Mouse (Mus musculus) 3134 (cell line): ENCODE data around the gene Nectin2.
"Not testable (repeated sequence)": the region's sequence is repeated elsewhere in the genome, so short reads cannot be mapped to it uniquely, and the experiment has no call there.

Experiments
- DNase-seq: peaks from one replicate; pipeline ENCODE4 v3.0.0-alpha.2; 2011; ENCODE audit warnings: low spot score; ENCODE audit not compliant: insufficient read length; ENCODE audit errors: extremely low read depth

Gene Nectin2

GRCm38 (mm10) chr7:19750217-19751069 is at the start of gene Nectin2:
Nectin2 (minus strand) TSS chr7:19750483.
- peak; percentile 84 for DNase-seq

DNA sequence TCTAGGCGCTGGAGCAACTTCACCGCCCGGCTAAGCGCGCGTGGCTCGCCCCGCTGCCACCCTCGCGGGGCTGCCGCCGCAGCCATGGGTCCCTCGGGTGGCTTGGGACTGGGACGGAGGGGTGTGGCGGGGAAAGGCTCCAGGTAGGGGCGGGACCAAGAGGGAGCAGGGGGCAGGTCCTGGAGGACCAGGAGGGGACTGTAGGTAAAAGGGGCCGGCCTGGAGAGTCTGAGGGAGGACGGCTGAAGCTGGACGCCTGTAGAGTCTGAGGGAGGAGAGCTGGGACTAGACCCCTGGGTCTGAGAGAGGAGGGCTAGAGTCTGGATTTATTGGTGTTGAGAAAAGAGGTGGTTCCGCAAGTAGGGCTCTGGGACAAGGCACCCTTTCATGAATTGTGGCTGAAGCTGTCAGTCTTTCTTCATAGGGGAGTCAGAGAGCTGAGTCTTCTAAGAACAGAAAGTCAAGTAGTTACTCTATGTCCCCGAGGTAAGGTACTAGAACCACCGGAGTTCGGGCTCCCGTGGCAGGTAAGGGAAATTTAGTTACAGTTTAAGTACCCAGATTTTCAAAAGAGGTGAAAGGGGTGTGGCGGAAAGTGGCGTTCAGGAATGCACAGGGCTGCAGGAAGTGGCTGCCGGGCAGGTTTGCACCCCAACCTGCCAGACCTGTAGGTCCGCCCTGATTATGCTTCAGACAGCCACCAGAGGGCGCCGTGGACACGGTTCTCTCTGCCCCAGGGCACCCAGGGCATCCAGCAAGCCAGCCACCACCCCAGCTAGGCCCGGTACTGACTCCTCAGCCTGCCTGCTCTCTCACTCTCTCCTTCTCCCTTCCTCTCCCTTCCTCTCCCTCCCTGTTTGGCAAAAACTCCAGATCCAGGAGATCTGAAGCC is 46.7 kb upstream of the Nectin2 start, which contains the start of gene Cblc:
TSS of gene Cblc (minus strand) at position 113 of the 892 bp plus-strand sequence.
- peak; percentile 70 for DNase-seq

- no peak for DNase-seq
Observed at GRCm38 (mm10) chr7:19796254-19796653, 46.0 kb upstream of the Nectin2 start.

- DNase-seq = no peak
Observed at GRCm38 (mm10) chr7:19795236-19795635, 45.0 kb upstream of the Nectin2 start.

DNA sequence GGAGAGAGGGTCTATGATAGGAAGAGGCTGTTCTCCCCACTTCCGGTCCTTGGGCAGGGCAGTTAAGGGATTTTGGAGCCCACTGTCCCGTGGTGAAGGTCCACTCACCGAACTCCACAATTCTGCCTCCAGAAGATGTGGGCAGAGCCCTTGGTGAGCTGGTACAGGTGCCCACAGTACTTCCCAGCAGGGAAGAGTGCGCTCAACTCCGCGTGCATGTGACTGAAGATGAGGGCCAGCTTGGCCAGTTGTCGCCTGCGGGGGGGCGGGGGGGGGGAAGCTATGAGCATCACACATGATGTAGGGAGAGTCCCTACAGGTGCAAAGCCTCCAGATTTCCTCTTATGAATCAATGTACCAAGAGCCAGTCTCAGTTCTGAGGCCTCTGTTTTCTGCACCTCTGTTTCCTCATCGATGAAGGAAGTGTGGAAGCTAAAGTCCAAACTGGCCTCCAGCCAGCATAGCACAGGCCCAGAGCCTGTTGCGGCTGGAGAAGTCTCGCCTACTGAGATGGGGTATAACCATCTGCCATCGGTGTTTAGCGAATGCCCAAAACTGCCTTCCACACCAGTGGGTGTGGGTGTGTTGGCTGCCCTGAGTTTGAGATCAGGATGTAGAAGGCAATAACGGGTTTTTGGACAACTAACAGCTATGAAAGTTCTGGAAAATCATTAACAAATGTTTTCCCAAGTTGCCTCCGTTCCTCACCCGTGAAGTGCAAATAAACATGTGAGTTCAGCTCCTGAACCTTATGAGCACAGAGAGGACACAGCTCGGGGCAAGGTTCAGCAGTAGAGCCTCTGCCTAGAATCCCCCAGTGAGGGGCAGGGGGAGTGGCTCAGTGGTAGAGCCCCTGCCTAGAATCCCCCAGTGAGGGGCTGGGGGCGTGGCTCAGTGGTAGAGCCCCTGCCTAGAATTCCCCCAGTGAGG is 42.7 kb upstream of the Nectin2 start:
- no peak for DNase-seq

DNA sequence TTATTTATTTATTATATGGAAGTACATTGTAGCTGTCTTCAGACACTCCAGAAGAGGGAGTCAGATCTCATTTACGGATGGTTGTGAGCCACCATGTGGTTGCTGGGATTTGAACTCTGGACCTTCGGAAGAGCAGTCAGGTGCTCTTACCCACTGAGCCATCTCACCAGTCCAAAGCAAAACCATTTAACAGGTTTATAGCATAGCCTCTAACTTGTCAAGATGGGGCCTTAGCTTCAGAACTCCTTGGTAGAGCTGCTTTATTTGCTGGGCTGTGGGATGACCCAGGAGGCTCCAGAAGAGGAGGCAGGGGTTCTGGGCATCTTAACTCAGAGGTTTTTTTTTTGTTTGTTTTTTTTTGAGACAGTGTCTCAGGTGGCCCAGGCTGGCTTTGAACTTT is 41.2 kb upstream of the Nectin2 start:
- DNase-seq = not testable (repeated sequence)

GRCm38 (mm10) chr7:19789904-19790347 is 39.6 kb upstream of the Nectin2 start:
- peak; percentile 76 for DNase-seq

DNA sequence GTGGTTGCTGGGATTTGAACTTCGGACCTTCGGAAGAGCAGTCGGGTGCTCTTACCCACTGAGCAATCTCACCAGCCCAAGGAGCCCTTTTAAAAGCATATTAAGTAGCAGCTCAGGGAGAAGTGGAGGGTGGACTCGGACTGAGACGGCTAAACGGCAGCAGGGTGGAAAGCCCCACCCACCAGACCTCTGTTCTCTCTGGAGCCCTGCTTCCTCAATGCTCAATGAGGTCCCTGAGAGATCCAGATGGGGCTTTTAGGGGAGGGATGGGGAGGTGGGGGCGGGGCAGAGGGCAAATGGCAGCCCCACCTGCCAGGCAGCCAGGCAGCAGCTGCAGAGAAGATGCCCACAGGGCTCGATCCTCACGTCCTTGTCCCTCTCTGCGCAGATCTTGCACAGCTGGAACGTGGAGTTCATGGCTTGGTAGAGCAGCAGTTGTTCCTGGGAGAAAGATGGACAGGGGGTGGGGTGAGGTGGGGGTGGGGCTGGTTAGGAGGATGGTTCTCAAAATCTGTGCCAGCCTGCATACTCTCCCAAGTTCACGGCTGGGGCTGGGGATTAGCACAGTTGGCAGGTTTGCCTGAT is 35.7 kb upstream of the Nectin2 start:
- DNase-seq = no peak

DNA sequence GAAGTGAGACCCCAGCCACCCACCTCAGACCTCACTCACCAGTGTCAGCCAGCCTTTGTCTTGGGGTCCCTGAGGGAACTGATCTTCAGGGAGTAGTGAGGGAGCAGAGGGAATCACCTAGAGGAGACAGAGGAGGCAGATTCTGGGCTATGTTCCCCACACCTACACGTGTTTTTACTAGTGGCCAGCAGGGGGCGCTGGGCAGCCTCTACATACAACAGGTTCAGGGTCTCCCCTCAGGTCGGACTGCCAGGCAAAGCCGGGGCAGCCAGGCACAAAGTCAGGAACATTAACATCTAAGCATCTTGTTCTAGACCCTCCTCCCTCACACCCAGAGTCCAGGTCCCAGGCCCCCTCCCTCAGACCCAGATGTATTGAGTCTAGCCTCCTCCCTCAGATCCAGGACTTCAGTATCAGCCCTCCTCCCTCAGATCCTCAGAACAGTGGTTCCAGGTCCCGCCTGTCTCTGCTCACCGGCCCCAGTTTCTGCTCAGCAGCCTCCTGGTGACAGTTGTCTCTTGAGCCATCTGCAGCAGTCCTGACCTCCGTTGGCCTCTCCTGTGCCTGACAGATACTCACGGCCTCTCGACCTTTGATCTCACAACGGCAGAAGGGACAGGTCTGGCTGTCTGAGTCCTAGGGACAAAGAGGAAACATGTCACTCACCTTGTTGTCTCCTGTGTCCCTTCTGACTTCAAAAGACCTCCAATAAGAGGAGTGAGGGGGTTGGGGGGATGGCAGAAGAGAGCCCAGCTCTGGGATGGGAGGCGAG is 34.7 kb upstream of the Nectin2 start:
- no peak for DNase-seq

GRCm38 (mm10) chr7:19783630-19784029 is 33.3 kb upstream of the Nectin2 start:
- no peak for DNase-seq

- DNase-seq = no peak
Observed at GRCm38 (mm10) chr7:19782645-19783044, 32.4 kb upstream of the Nectin2 start.

GRCm38 (mm10) chr7:19781741-19782140 is 31.5 kb upstream of the Nectin2 start:
- no peak for DNase-seq

GRCm38 (mm10) chr7:19779903-19780302 is 29.6 kb upstream of the Nectin2 start:
- DNase-seq = no peak

DNA sequence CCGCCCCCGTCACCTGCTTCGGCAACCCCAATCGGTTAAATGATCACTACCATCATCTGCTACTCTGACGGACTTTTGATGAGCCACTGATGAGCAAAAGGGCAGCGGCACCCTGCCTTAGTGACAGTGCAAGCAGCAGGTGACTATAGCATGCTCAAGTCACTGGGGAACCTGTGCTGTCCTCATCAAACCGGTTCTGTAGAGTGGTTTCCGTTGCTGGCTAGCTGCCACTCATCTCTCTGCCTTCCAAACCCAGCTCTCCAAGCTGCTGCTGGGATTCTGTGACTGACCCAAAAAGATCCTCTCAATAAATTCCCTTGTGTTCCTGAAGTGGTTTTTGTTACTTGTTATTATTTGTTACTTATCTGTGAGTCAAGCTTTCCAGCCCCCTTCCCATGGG is 28.4 kb upstream of the Nectin2 start:
- no peak for DNase-seq

DNA sequence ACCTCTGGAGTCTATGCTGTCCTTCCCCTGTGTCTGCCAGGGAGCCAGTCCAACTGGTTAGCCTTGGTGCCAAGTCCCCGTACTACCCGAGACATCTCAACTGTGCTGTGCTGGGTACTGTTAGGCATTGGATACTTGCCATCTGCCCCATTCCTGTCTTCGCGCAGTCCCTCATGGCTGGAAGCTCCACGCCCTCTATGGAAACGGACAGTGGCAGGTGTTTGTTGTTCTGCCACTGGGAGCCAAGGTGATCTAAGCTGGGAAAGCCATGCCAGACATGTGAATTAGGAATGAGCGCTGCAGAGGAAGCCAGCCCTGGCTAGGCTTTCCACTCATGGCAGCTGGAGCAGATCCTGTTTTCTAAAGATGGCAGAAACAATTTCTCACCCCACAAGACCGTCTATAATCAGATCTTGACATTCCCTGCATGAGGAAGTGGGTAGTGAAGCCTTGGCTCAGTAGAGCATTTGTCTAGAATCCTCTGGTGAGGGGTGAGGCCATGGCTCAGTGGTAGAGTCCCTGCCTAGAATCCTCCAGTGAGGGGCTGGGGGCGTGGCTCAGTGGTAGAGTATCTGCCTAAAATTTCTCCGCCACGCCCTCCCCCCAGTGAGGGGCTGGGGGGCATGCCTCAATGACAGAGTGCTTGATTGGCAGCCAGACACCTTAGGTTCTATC is 26.9 kb upstream of the Nectin2 start:
- no peak for DNase-seq

GRCm38 (mm10) chr7:19771682-19772081 is 21.4 kb upstream of the Nectin2 start:
- no peak for DNase-seq

DNA sequence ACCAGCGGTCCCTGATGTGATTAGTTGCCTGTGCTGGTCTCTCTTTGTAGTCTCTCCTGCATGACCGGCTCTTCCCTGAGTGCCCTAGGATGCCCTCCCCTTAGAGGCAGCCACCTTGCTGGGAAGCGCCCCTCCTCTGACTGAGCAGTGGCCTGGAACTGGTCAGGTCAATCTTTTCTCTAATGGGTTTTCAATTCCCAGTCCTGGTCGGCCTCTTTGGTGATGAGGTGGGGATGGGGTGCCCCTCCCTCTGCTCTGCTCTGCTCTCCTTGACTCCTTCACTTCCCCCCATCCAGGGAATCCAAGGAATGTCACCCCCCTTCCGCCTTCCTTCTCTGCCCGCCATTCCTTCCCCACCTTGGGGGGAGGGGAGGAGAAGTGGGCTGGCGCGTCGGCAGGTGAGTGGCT is 20.7 kb upstream of the Nectin2 start, which contains the start of gene Bcam:
TSS of gene Bcam (minus strand) at position 33 of the 408 bp plus-strand sequence.
- DNase-seq = no peak

- DNase-seq = no peak
Observed at GRCm38 (mm10) chr7:19770375-19770754, 20.1 kb upstream of the Nectin2 start.
